Mouse (Mus musculus) megakaryocyte, embryonic 14.5 days (primary cell): ENCODE results near the gene Aarsd1.

Source experiments
- FLI1 ChIP-seq: IDR thresholded peaks from 2 replicates; pipeline ENCODE4 v1.6.1; 2012; ENCODE audit warnings: low read length, inconsistent platforms, mixed read lengths
- GATA1 ChIP-seq: IDR thresholded peaks from 3 replicates; pipeline ENCODE4 v1.6.1; 2012; ENCODE audit warnings: mixed read lengths, low read length, inconsistent platforms, borderline replicate concordance

DNA sequence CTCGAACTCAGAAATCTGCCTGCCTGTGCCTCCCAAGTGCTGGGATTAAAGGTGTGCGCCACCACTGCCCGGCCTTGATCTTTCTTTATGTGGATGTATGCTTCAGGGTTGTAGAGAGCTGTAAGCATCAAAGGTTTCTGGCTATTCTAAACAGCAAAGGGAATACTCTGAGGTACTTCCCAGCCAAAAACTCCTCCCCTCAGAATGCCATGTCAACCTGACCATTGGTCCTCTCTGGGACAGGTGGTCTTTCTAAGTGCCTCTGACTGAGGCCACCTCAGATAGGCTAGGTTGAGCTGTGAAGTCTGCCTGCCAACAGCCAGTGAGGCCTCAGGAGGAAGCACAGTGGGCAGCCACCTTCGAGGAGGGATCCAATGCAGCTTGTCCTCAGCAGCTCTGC lies 31.5 kb upstream of the Aarsd1 start:
- no peak for TF ChIP-seq GATA1
- TF ChIP-seq FLI1, result no peak
